Mouse (Mus musculus) hindbrain, embryonic 12.5 days (tissue): ENCODE results near the gene Gpbar1. TPM values are rescaled to one million over a fixed set of nuclear protein-coding genes. Genes with fewer than 3 reads are reported as not detected.

Source experiments
- ATAC-seq: fragments of 200-750 bp; cut with Nextera tagmentation; 2 replicates; pipeline ENCODE4 v1.8.0; 2017; ENCODE audit warnings: moderate TSS enrichment; ENCODE audit not compliant: low FRiP score
- H3K27ac ChIP-seq: fragments of 300-500 bp; sonication (generic); 2 replicates; pipeline ENCODE4 v1.5.1; 2016; ENCODE audit warnings: mild to moderate bottlenecking
- H3K27me3 ChIP-seq: fragments of 300-500 bp; sonication (generic); 2 replicates; pipeline ENCODE4 v1.6.1; 2016; ENCODE audit warnings: mild to moderate bottlenecking
- H3K36me3 ChIP-seq: fragments of 300-500 bp; sonication (generic); 2 replicates; pipeline ENCODE4 v1.6.1; 2016; ENCODE audit warnings: mild to moderate bottlenecking
- H3K4me1 ChIP-seq: fragments of 300-500 bp; sonication (generic); 2 replicates; pipeline ENCODE4 v1.6.1; 2016
- H3K4me2 ChIP-seq: fragments of 300-500 bp; sonication (generic); replicated peaks from 2 replicates; pipeline ENCODE4 v1.6.1; 2016; ENCODE audit warnings: mild to moderate bottlenecking
- H3K4me3 ChIP-seq: fragments of 300-500 bp; sonication (generic); 2 replicates; pipeline ENCODE4 v1.5.1; 2016; ENCODE audit warnings: mild to moderate bottlenecking
- H3K9ac ChIP-seq: fragments of 300-500 bp; sonication (generic); 2 replicates; pipeline ENCODE4 v1.6.1; 2016; ENCODE audit warnings: mild to moderate bottlenecking, moderate library complexity
- H3K9me3 ChIP-seq: fragments of 300-500 bp; sonication (generic); replicated peaks from 2 replicates; pipeline ENCODE4 v1.6.1; 2016; ENCODE audit warnings: mild to moderate bottlenecking
- WGBS: fragments of 180-500 bp; shearing (Covaris S2); methylation state at CpG from one replicate; pipeline ENCODE4 v1.1.7; 2016; 5-methylcytosine and 5-hydroxymethylcytosine counted together
- polyA plus RNA-seq: library from polyadenylated mRNA; unstranded; fragments of >200 nt; fragmentation: Nextera tagmentation; extraction: Ambion mirVana; gene quantifications from 2 replicates; pipeline ENCODE4 v1.2.1, GENCODE M21; 2016

The Gpbar1 gene
- polyA plus RNA-seq, 1 experiment from 2014 or later = 0.19 TPM

GRCm38 (mm10) chr1:74300347-74301110, 22.2 kb downstream of the Gpbar1 start:
- Histone ChIP-seq H3K4me2 (no peak overlapping the region), H3K4me1 (peaks cover 28% of the 10 kb centered on the region), H3K27me3 (peaks cover 18% of the 10 kb centered on the region), H3K9ac (no peak overlapping the region), H3K4me3 (no peak overlapping the region), H3K36me3 (0 out of 2 replicates have a peak, but pooled peaks cover 6% of the 10 kb centered on the region), H3K27ac (no peak overlapping the region), H3K9me3 (no peaks in the 10 kb centered on the region)
- WGBS = 83% methylated on average over 6 of the region's 6 CpGs
- ATAC-seq = no peak

- H3K27me3 ChIP-seq = peaks cover 18% of the 10 kb centered on the region
- no peak overlapping the region for H3K27ac ChIP-seq
- no peak overlapping the region for H3K9ac ChIP-seq
- no peak overlapping the region for H3K4me3 ChIP-seq
- 93% methylated on average over 7 of the region's 7 CpGs for WGBS
- peaks cover 13% of the 10 kb centered on the region for H3K4me1 ChIP-seq
- no peak for ATAC-seq
- no peaks in the 10 kb centered on the region for H3K9me3 ChIP-seq
- 0 out of 2 replicates have a peak, but pooled peaks cover 3% of the 10 kb centered on the region for H3K36me3 ChIP-seq
- H3K4me2 ChIP-seq = no peak overlapping the region
Observed at GRCm38 (mm10) chr1:74302229-74302628, 23.9 kb downstream of the Gpbar1 start.

GRCm38 (mm10) chr1:74302835-74303234, 24.5 kb downstream of the Gpbar1 start:
- no peak overlapping the region for H3K4me2 ChIP-seq
- no peaks in the 10 kb centered on the region for H3K9me3 ChIP-seq
- no peak overlapping the region for H3K27ac ChIP-seq
- H3K36me3 ChIP-seq = 0 out of 2 replicates have a peak, but pooled peaks cover 3% of the 10 kb centered on the region
- peaks cover 18% of the 10 kb centered on the region for H3K27me3 ChIP-seq
- H3K9ac ChIP-seq = no peak overlapping the region
- 74% methylated on average over 2 of the region's 2 CpGs for WGBS
- H3K4me3 ChIP-seq = no peak overlapping the region
- ATAC-seq = no peak
- peaks cover 12% of the 10 kb centered on the region for H3K4me1 ChIP-seq

GRCm38 (mm10) chr1:74303509-74304338, 25.4 kb downstream of the Gpbar1 start:
- ATAC-seq = peak; percentile 62
- Histone ChIP-seq H3K9me3 (no peaks in the 10 kb centered on the region), H3K27me3 (peaks cover 18% of the 10 kb centered on the region), H3K27ac (0 out of 2 replicates have a peak overlapping the region, but pooled peaks have one; percentile 23), H3K36me3 (0 out of 2 replicates have a peak, but pooled peaks cover 3% of the 10 kb centered on the region), H3K4me3 (peak overlapping the region; percentile 48), H3K4me1 (peaks cover 12% of the 10 kb centered on the region), H3K4me2 (peak overlapping the region; percentile 82), H3K9ac (peak overlapping the region; percentile 65)
- under 1% methylated on average over 54 of the region's 56 CpGs for WGBS

GRCm38 (mm10) chr1:74304339-74304790, 26.0 kb downstream of the Gpbar1 start:
- Histone ChIP-seq H3K4me3 (peak overlapping the region; percentile 48), H3K9ac (peak overlapping the region; percentile 65; the same call in 1 of the 2 replicates), H3K27me3 (peaks cover 18% of the 10 kb centered on the region), H3K4me2 (peak overlapping the region; percentile 82), H3K27ac (no peak overlapping the region), H3K9me3 (no peaks in the 10 kb centered on the region), H3K36me3 (0 out of 2 replicates have a peak, but pooled peaks cover 3% of the 10 kb centered on the region), H3K4me1 (peaks cover 12% of the 10 kb centered on the region)
- WGBS = 10% methylated on average over 12 of the region's 12 CpGs
- no peak for ATAC-seq

GRCm38 (mm10) chr1:74304946-74305345, 26.6 kb downstream of the Gpbar1 start:
- WGBS = 73% methylated on average over 4 of the region's 4 CpGs
- Histone ChIP-seq H3K4me1 (peaks cover 12% of the 10 kb centered on the region), H3K27ac (no peak overlapping the region), H3K9ac (no peak overlapping the region), H3K36me3 (0 out of 2 replicates have a peak, but pooled peaks cover 3% of the 10 kb centered on the region), H3K4me3 (no peak overlapping the region), H3K4me2 (no peak overlapping the region), H3K9me3 (no peaks in the 10 kb centered on the region), H3K27me3 (peaks cover 18% of the 10 kb centered on the region)
- no peak for ATAC-seq

GRCm38 (mm10) chr1:74305522-74305921, 27.2 kb downstream of the Gpbar1 start, which contains the start of gene Tmbim1:
Tmbim1 (minus strand) TSS chr1:74305622.
- Histone ChIP-seq H3K4me3 (peak within 1 kb of the TSS; percentile 48), H3K4me2 (peak within 1 kb of the TSS; percentile 82), H3K27ac (no peak within 1 kb of the TSS), H3K36me3 (0 out of 2 replicates have a peak, but pooled peaks cover 3% of the 10 kb centered on the region), H3K27me3 (peaks cover 18% of the 10 kb centered on the region), H3K9ac (no peak within 1 kb of the TSS), H3K4me1 (peaks cover 12% of the 10 kb centered on the region), H3K9me3 (no peaks in the 10 kb centered on the region)
- ATAC-seq = no peak
- WGBS = 85% methylated on average over 2 of the region's 2 CpGs

- H3K9me3 ChIP-seq = no peaks in the 10 kb centered on the region
Observed at GRCm38 (mm10) chr1:74307146-74307545, 28.8 kb downstream of the Gpbar1 start.

GRCm38 (mm10) chr1:74308001-74308964, 29.9 kb downstream of the Gpbar1 start:
- H3K27ac ChIP-seq = no peak overlapping the region
- 78% methylated on average over 10 of the region's 10 CpGs for WGBS
- no peak overlapping the region for H3K4me2 ChIP-seq
- ATAC-seq = no peak
- no peak overlapping the region for H3K9ac ChIP-seq
- no peak overlapping the region for H3K4me3 ChIP-seq
- peaks cover 13% of the 10 kb centered on the region for H3K27me3 ChIP-seq
- H3K9me3 ChIP-seq = no peaks in the 10 kb centered on the region
- no peaks in the 10 kb centered on the region for H3K36me3 ChIP-seq
- peaks cover 11% of the 10 kb centered on the region for H3K4me1 ChIP-seq

More at GRCm38 (mm10) chr1:74307146-74307545, 28.8 kb downstream of the Gpbar1 start:
- H3K4me3 ChIP-seq = no peak overlapping the region
- ATAC-seq = no peak
- no peak overlapping the region for H3K9ac ChIP-seq
- 0 out of 2 replicates have a peak, but pooled peaks cover 3% of the 10 kb centered on the region for H3K36me3 ChIP-seq
- H3K4me2 ChIP-seq = no peak overlapping the region
- peaks cover 18% of the 10 kb centered on the region for H3K27me3 ChIP-seq
- no peak overlapping the region for H3K27ac ChIP-seq
- WGBS = 82% methylated on average over 1 of the region's 1 CpGs
- peaks cover 12% of the 10 kb centered on the region for H3K4me1 ChIP-seq

GRCm38 (mm10) chr1:74309767-74310166, 31.4 kb downstream of the Gpbar1 start:
- Histone ChIP-seq H3K9me3 (no peaks in the 10 kb centered on the region), H3K4me1 (no peaks in the 10 kb centered on the region), H3K36me3 (no peaks in the 10 kb centered on the region), H3K27me3 (no peaks in the 10 kb centered on the region), H3K9ac (no peak overlapping the region), H3K4me3 (no peak overlapping the region), H3K4me2 (no peak overlapping the region), H3K27ac (no peak overlapping the region)
- 61% methylated on average over 3 of the region's 3 CpGs for WGBS
- no peak for ATAC-seq

GRCm38 (mm10) chr1:74313049-74313692, 34.8 kb downstream of the Gpbar1 start:
- Histone ChIP-seq H3K9me3 (no peaks in the 10 kb centered on the region), H3K27me3 (no peaks in the 10 kb centered on the region), H3K4me2 (no peak overlapping the region), H3K27ac (no peak overlapping the region), H3K4me1 (no peaks in the 10 kb centered on the region), H3K36me3 (no peaks in the 10 kb centered on the region), H3K9ac (no peak overlapping the region), H3K4me3 (no peak overlapping the region)
- WGBS = 12% methylated on average over 3 of the region's 3 CpGs
- no peak; the same call in 1 of the 2 replicates for ATAC-seq
